Comparison of ENCODE assay signal across 25 mouse cellular contexts in genomic region chr9:119048182-119048903, GRCm38 (mm10). TPM values are rescaled to one million over a fixed set of nuclear protein-coding genes. Genes with fewer than 3 reads are reported as not detected.
DNase-seq lines count a peak whose midpoint lies in the region; ATAC-seq and TF ChIP-seq lines count a peak whose summit lies in the region.
"Had no signal": no experiment of that assay in that cellular context is flagged by ENCODE, and none has a peak within 500 bp of the region (broad histone marks: within the 10 kb centered on the region; RNA-seq: fewer than 3 reads in every experiment).

No protein-coding gene starts in this region.

- peak overlapping the region; percentile 53 for H3K4me2 ChIP-seq in liver, embryonic 12.5 days
- H3K4me2 ChIP-seq: embryonic facial prominence, embryonic 13.5 days; hindbrain, embryonic 14.5 days; midbrain, embryonic 11.5 days; neural tube, embryonic 15.5 days had no signal

- peaks cover 20% of the 10 kb centered on the region for H3K27me3 ChIP-seq in erythroblast, embryonic 14.5 days (ENCODE audit: control insufficient read depth)
- H3K27me3 ChIP-seq in liver, embryonic 12.5 days (replicated peaks): peaks cover 23% of the 10 kb centered on the region
- H3K27me3 ChIP-seq: embryonic facial prominence, embryonic 13.5 days had no signal

- peak; percentile 59 for DNase-seq in c-Kit-positive CD71-positive TER-119-negative erythroid progenitor cells, embryonic 14.5 days (ENCODE audit: low read depth)
- no peak for DNase-seq in frontal cortex, postnatal 10 days (ENCODE audit: low spot score in 2 of 2)
- DNase-seq in lung, adult 2 months: no peak
- DNase-seq in spleen, postnatal 4 days (ENCODE audit: low spot score in 2 of 2): no peak
- DNase-seq: adrenal gland, postnatal 36 days; cerebellum, adult 2 months; cerebellum, postnatal 36 days; embryo, embryonic 11 days; gastrocnemius, postnatal 14 days; heart, adult 18-20 months; heart, postnatal 4 days; layer of hippocampus, adult 9-11 months; thymus, postnatal 36 days had no signal

- H3K36me3 ChIP-seq in erythroblast, embryonic 14.5 days (ENCODE audit: control insufficient read depth): no peaks in the 10 kb centered on the region; the same call in 1 of the 2 replicates
- H3K36me3 ChIP-seq in liver, embryonic 12.5 days: no peaks in the 10 kb centered on the region
- H3K36me3 ChIP-seq: embryonic facial prominence, embryonic 13.5 days; neural tube, embryonic 15.5 days had no signal

- TF ChIP-seq CTCF in lung, adult 2 months (IDR thresholded peaks at IDR 0.05; ENCODE audit: insufficient read depth, low read length): no peak

- H3K9ac ChIP-seq in liver, embryonic 12.5 days: peak overlapping the region; percentile 32
- H3K9ac ChIP-seq: embryonic facial prominence, embryonic 13.5 days; hindbrain, embryonic 14.5 days; neural tube, embryonic 15.5 days had no signal

- H3K4me1 ChIP-seq in erythroblast, embryonic 14.5 days (ENCODE audit: control insufficient read depth): peaks cover 28% of the 10 kb centered on the region
- H3K4me1 ChIP-seq in liver, embryonic 12.5 days: peaks cover 34% of the 10 kb centered on the region
- H3K4me1 ChIP-seq in lung, adult 2 months (ENCODE audit: control insufficient read depth, insufficient read depth, low read length): peaks cover 12% of the 10 kb centered on the region; the same call in 1 of the 2 replicates

- H3K9me3 ChIP-seq in erythroblast, embryonic 14.5 days (ENCODE audit: control insufficient read depth, low read length): no peaks in the 10 kb centered on the region
- no peaks in the 10 kb centered on the region for H3K9me3 ChIP-seq in liver, embryonic 12.5 days (replicated peaks)
- H3K9me3 ChIP-seq: embryonic facial prominence, embryonic 13.5 days; neural tube, embryonic 15.5 days had no signal

- no peak for TF ChIP-seq POLR2A in lung, adult 2 months (IDR thresholded peaks at IDR 0.05; ENCODE audit: borderline replicate concordance, extremely low read depth, low read depth, low read length)

- 50% methylated on average over 11 of the region's 11 CpGs for WGBS in liver, embryonic 12.5 days (ENCODE audit: insufficient replicate concordance)
- WGBS in lung, adult 2 months: 71% methylated on average over 11 of the region's 11 CpGs

- peak overlapping the region; percentile 76 for H3K27ac ChIP-seq in liver, embryonic 12.5 days
- H3K27ac ChIP-seq: embryonic facial prominence, embryonic 13.5 days; hindbrain, embryonic 14.5 days; left cerebral cortex, adult 2 months; macrophage; neural tube, embryonic 15.5 days had no signal

- ATAC-seq in erythroblast, adult 5-6 weeks (replicated peaks; ENCODE audit: low FRiP score, poor library complexity, severe bottlenecking): no peak
- peak; percentile 90 for ATAC-seq in liver, embryonic 12.5 days
- peak; percentile 82 for ATAC-seq in megakaryocyte-erythroid progenitor cell, adult 5-6 weeks (replicated peaks; ENCODE audit: low FRiP score, low TSS enrichment, poor library complexity, severe bottlenecking)
- ATAC-seq: forebrain, embryonic 14.5 days; inflammation-experienced regulatory T-cells, adult 6 months had no signal

- peak overlapping the region; percentile 29 for H3K4me3 ChIP-seq in erythroblast, embryonic 14.5 days (replicated peaks)
- no peak overlapping the region for H3K4me3 ChIP-seq in liver, embryonic 12.5 days
- H3K4me3 ChIP-seq in lung, adult 2 months (replicated peaks; ENCODE audit: extremely low read depth, low read depth, low read length): no peak overlapping the region
- H3K4me3 ChIP-seq: embryonic facial prominence, embryonic 13.5 days; left cerebral cortex, adult 2 months; neural tube, embryonic 15.5 days had no signal

RNA-seq across cellular contexts. Expression of gene Vill, which starts 4.2 kb away (rescaled TPM):
- polyA plus RNA-seq in erythroblast, embryonic 14.5 days (2012): not detected in 2 replicates
- 1.2 and 16.1 TPM in 2 replicates for total RNA-seq in erythroblast, adult 5-6 weeks (2015; ENCODE audit: low replicate concordance)
- 10.3 and 11.6 TPM in 2 replicates for total RNA-seq in erythroblast, adult 5-6 weeks (2017; ENCODE audit: low replicate concordance)
- polyA plus RNA-seq in liver, embryonic 12.5 days (2016; fragmentation: Nextera tagmentation; extraction: Ambion mirVana): 12.1 and 12.7 TPM in 2 replicates
- total RNA-seq in megakaryocyte-erythroid progenitor cell, adult 5-6 weeks (2014; fragmentation: Nextera tagmentation): 7.2 TPM in 1 of 2 replicates, not detected in the other
- total RNA-seq in megakaryocyte-erythroid progenitor cell, adult 5-6 weeks (2017): 8.7 and 11.9 TPM in 2 replicates
- 15.4 and 20.2 TPM in 2 replicates for polyA plus RNA-seq in lung, adult 2 months (2012; rRNA removed)

RNA-seq across cellular contexts. Expression of gene Plcd1, which starts 45.0 kb away (rescaled TPM):
- 0.01 TPM in 1 of 2 replicates, not detected in the other for polyA plus RNA-seq in erythroblast, embryonic 14.5 days (2012)
- total RNA-seq in erythroblast, adult 5-6 weeks (2015; ENCODE audit: low replicate concordance): not detected in 2 replicates
- not detected in 2 replicates for total RNA-seq in erythroblast, adult 5-6 weeks (2017; ENCODE audit: low replicate concordance)
- polyA plus RNA-seq in liver, embryonic 12.5 days (2016; fragmentation: Nextera tagmentation; extraction: Ambion mirVana): 2.8 and 3.1 TPM in 2 replicates
- not detected in 2 replicates for total RNA-seq in megakaryocyte-erythroid progenitor cell, adult 5-6 weeks (2014; fragmentation: Nextera tagmentation)
- total RNA-seq in megakaryocyte-erythroid progenitor cell, adult 5-6 weeks (2017): not detected in 2 replicates
- polyA plus RNA-seq in lung, adult 2 months (2012; rRNA removed): 19.8 and 37.3 TPM in 2 replicates

RNA-seq across cellular contexts. Expression of gene Dlec1, which starts 53.9 kb away (rescaled TPM):
- polyA plus RNA-seq in erythroblast, embryonic 14.5 days (2012): not detected in 2 replicates
- 0.21 TPM in 1 of 2 replicates, not detected in the other for total RNA-seq in erythroblast, adult 5-6 weeks (2015; ENCODE audit: low replicate concordance)
- not detected in 2 replicates for total RNA-seq in erythroblast, adult 5-6 weeks (2017; ENCODE audit: low replicate concordance)
- polyA plus RNA-seq in liver, embryonic 12.5 days (2016; fragmentation: Nextera tagmentation; extraction: Ambion mirVana): 0.12 TPM in 2 replicates
- not detected in 2 replicates for total RNA-seq in megakaryocyte-erythroid progenitor cell, adult 5-6 weeks (2014; fragmentation: Nextera tagmentation)
- 0.65 TPM in 1 of 2 replicates, not detected in the other for total RNA-seq in megakaryocyte-erythroid progenitor cell, adult 5-6 weeks (2017)
- 5.1 and 5.5 TPM in 2 replicates for polyA plus RNA-seq in lung, adult 2 months (2012; rRNA removed)

Comparison
In these comparisons a context has a peak if more than half of its experiments do, and no peak if none do; other contexts are left out.
1. RNA of gene Vill, which starts 4.2 kb away (polyA plus RNA-seq): 15.4 to 20.2 TPM in lung, adult 2 months and 12.1 to 12.7 TPM in liver, embryonic 12.5 days; not detected in erythroblast, embryonic 14.5 days; every median in the first group is over 10 times any median in the second.